ENCODE assay signal across 8 mouse cellular contexts in the genomic region with DNA sequence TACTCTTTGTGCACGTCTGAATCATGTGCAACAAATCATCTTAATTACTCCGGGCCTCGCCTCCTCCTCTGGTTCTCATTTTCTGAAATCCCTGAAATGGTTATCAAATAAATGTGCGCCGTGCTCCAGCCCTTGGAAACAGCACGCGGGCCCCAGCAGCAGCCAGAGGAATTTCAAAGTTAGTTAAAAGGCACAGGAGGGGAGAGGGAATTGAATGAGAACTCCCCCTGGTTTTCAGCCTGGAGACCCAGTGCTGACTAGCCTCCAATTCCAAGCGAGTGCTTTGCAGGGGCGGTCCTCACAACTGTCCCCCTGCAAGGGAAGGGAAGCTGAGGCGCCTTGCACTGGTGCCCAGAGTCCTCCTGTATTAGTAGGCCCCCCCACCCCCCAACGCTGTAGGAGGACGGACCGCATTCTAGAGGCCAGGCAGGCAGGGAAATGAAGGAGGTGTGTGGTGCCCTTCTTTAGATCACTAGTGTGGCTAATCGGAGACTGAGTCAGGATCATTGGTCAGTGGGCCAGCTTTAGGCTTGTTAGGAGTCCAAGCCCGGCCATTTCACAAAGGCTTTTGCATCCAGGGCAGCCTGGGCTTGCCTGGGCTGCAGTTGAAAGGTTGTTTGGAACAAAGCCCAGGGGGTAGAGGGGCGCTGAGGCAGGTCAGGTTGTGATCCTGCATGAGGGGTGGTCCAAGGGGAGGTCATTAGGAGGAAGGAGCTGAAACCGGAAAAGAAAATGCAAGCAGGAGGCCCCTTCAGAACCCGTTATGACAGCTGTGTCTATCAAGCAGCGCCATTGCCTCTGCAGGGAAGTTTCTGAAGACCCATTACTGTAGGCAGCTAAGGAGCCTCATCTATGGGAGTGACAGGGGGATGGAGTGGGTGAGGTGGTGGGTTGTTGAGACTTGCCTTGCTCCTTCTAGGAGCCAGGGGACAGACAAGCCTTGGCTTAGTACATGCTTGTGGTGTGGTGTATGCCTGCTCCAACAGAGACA.
DNase-seq lines count a peak whose midpoint lies in the region; ATAC-seq and TF ChIP-seq lines count a peak whose summit lies in the region.

No protein-coding gene starts in this region.

- no peak for DNase-seq in kidney, adult 2 months
- peak; percentile 47 for DNase-seq in embryo, embryonic 9.5 days (ENCODE audit: extremely low spot score)
- peak; percentile 43 for DNase-seq in hindbrain, embryonic 11.5 days (ENCODE audit: low spot score)
- DNase-seq in midbrain, embryonic 14.5 days: peak; percentile 56
- DNase-seq in spleen, postnatal 4 days (ENCODE audit: low spot score in 2 of 2): no peak
- no peak for DNase-seq in urinary bladder, adult 18-20 months (ENCODE audit: low spot score in 2 of 2)
- no peak for DNase-seq in thymus, postnatal 0 days (ENCODE audit: low spot score)

- WGBS in kidney, embryonic 16.5 days: 14% methylated on average over 19 of the region's 19 CpGs
- WGBS in kidney, adult 2 months: 32% methylated on average over 19 of the region's 19 CpGs
- 12% methylated on average over 19 of the region's 19 CpGs for WGBS in hindbrain, embryonic 11.5 days
- WGBS in midbrain, embryonic 14.5 days: 8% methylated on average over 19 of the region's 19 CpGs

- TF ChIP-seq POLR2A in kidney, adult 2 months (IDR thresholded peaks at IDR 0.05; ENCODE audit: low read depth, low read length): no peak

- TF ChIP-seq CTCF in kidney, adult 2 months (conservative IDR thresholded peaks at IDR 0.05; ENCODE audit: insufficient read depth, insufficient read length, low read depth, low read length): no peak

- H3K4me1 ChIP-seq in kidney, embryonic 16.5 days (ENCODE audit: insufficient read depth, low read length): peaks cover 15% of the 10 kb centered on the region
- H3K4me1 ChIP-seq in kidney, adult 2 months (ENCODE audit: control insufficient read depth, insufficient read depth, low read length): no peaks in the 10 kb centered on the region
- H3K4me1 ChIP-seq in hindbrain, embryonic 11.5 days (replicated peaks; ENCODE audit: control insufficient read depth, insufficient read depth, low read length): no peaks in the 10 kb centered on the region
- H3K4me1 ChIP-seq in midbrain, embryonic 14.5 days (ENCODE audit: control insufficient read depth, insufficient read depth, low read length): peaks cover 10% of the 10 kb centered on the region; the same call in 1 of the 2 replicates

- H3K4me2 ChIP-seq in kidney, embryonic 16.5 days (replicated peaks; ENCODE audit: low read depth, low read length): peak overlapping the region; percentile 43
- H3K4me2 ChIP-seq in hindbrain, embryonic 11.5 days (replicated peaks; ENCODE audit: low read depth, low read length): peak overlapping the region; percentile 28
- H3K4me2 ChIP-seq in midbrain, embryonic 14.5 days (ENCODE audit: low read length): peak overlapping the region; percentile 44

- peak overlapping the region; percentile 15 for H3K4me3 ChIP-seq in kidney, embryonic 16.5 days (ENCODE audit: low read length)
- no peak overlapping the region for H3K4me3 ChIP-seq in kidney, adult 2 months (ENCODE audit: insufficient read depth, low read depth, low read length)
- H3K4me3 ChIP-seq in hindbrain, embryonic 11.5 days (ENCODE audit: low read depth, low read length): no peak overlapping the region
- H3K4me3 ChIP-seq in midbrain, embryonic 14.5 days (replicated peaks; ENCODE audit: low read depth, low read length): no peak overlapping the region

- H3K27me3 ChIP-seq in kidney, embryonic 16.5 days (ENCODE audit: insufficient read depth, low read length): no peaks in the 10 kb centered on the region
- H3K27me3 ChIP-seq in kidney, adult 2 months (replicated peaks; ENCODE audit: control insufficient read depth, insufficient read depth, low read length): no peaks in the 10 kb centered on the region
- no peaks in the 10 kb centered on the region for H3K27me3 ChIP-seq in hindbrain, embryonic 11.5 days (ENCODE audit: control insufficient read depth, insufficient read depth, low read length)
- H3K27me3 ChIP-seq in midbrain, embryonic 14.5 days (ENCODE audit: control insufficient read depth, insufficient read depth, low read length): no peaks in the 10 kb centered on the region

- H3K9me3 ChIP-seq in kidney, embryonic 16.5 days (ENCODE audit: low read length): no peaks in the 10 kb centered on the region
- H3K9me3 ChIP-seq in hindbrain, embryonic 11.5 days (ENCODE audit: control insufficient read depth, low read length): no peaks in the 10 kb centered on the region
- no peaks in the 10 kb centered on the region for H3K9me3 ChIP-seq in midbrain, embryonic 14.5 days (ENCODE audit: control insufficient read depth, low read length)

- no peaks in the 10 kb centered on the region for H3K36me3 ChIP-seq in kidney, embryonic 16.5 days (ENCODE audit: insufficient read depth, low read length)
- H3K36me3 ChIP-seq in kidney, adult 2 months (ENCODE audit: control insufficient read depth, insufficient read depth, low read length): no peaks in the 10 kb centered on the region
- H3K36me3 ChIP-seq in hindbrain, embryonic 11.5 days (ENCODE audit: control insufficient read depth, insufficient read depth, low read length): no peaks in the 10 kb centered on the region
- no peaks in the 10 kb centered on the region for H3K36me3 ChIP-seq in midbrain, embryonic 14.5 days (ENCODE audit: control insufficient read depth, insufficient read depth, low read length)

- peak overlapping the region; percentile 3; the same call in 1 of the 2 replicates for H3K9ac ChIP-seq in kidney, embryonic 16.5 days (replicated peaks; ENCODE audit: low read length)
- no peak overlapping the region for H3K9ac ChIP-seq in hindbrain, embryonic 11.5 days (ENCODE audit: low read depth, low read length)
- H3K9ac ChIP-seq in midbrain, embryonic 14.5 days (replicated peaks; ENCODE audit: low read length): no peak overlapping the region; the same call in 1 of the 2 replicates

- ATAC-seq in kidney, embryonic 16.5 days (ENCODE audit: low FRiP score, low TSS enrichment): peak; percentile 82
- ATAC-seq in hindbrain, embryonic 11.5 days (ENCODE audit: low FRiP score): peak; percentile 79
- peak; percentile 43 for ATAC-seq in midbrain, embryonic 14.5 days (ENCODE audit: low FRiP score, low TSS enrichment)

- peak overlapping the region; percentile 47; the same call in 1 of the 2 replicates for H3K27ac ChIP-seq in kidney, embryonic 16.5 days (ENCODE audit: low read length)
- no peak overlapping the region for H3K27ac ChIP-seq in kidney, adult 2 months (ENCODE audit: insufficient read depth, low read depth, low read length)
- H3K27ac ChIP-seq in hindbrain, embryonic 11.5 days (ENCODE audit: low read depth, low read length): no peak overlapping the region
- H3K27ac ChIP-seq in midbrain, embryonic 14.5 days (replicated peaks; ENCODE audit: low read depth, low read length): no peak overlapping the region; the same call in 1 of the 2 replicates

Comparison
In these comparisons a context has a peak if more than half of its experiments do, and no peak if none do; other contexts are left out.
1. DNase-seq: peak in embryo, embryonic 9.5 days (single experiment), hindbrain, embryonic 11.5 days (single experiment) and midbrain, embryonic 14.5 days (single experiment); none in kidney, adult 2 months (single experiment), spleen, postnatal 4 days (0 of 2), urinary bladder, adult 18-20 months (0 of 2) and thymus, postnatal 0 days (single experiment).
2. Peak in every context shown above with its lines, with median percentiles within 50 percentile points of each other: ATAC-seq and H3K4me2 ChIP-seq.